Mouse (Mus musculus) CH12.LX (cell line): ENCODE measurements around the gene Wdr77. TPM values are rescaled to one million over a fixed set of nuclear protein-coding genes. Genes with fewer than 3 reads are reported as not detected.
"Not testable (repeated sequence)": the region's sequence is repeated elsewhere in the genome, so short reads cannot be mapped to it uniquely, and the experiment has no call there.

ENCODE experiments used
- DNase-seq: peaks from one replicate; pipeline ENCODE4 v3.0.0-alpha.2; 2013; ENCODE audit errors: extremely low read depth
- H3K27ac ChIP-seq: 2 replicates; pipeline ENCODE4 v1.5.1; 2012; ENCODE audit warnings: low read depth, mild to moderate bottlenecking, control low read depth, moderate library complexity; ENCODE audit not compliant: insufficient read depth
- H3K27me3 ChIP-seq: replicated peaks from 2 replicates; pipeline ENCODE3; 2012; ENCODE audit warnings: inconsistent platforms
- H3K36me3 ChIP-seq, 2 experiments: replicated peaks in 1 of 2; 2 replicates each; pipeline versions ENCODE3 to v1.6.1; 2012; ENCODE audit warnings: inconsistent platforms in 1 of 2, low read length in 1 of 2, mild to moderate bottlenecking in 1 of 2, mixed read lengths in 1 of 2, moderate library complexity in 1 of 2; ENCODE audit not compliant: control insufficient read depth in 1 of 2, insufficient read depth in 1 of 2
- H3K4me1 ChIP-seq, 2 experiments: 2 replicates each; pipeline ENCODE4 v1.6.1; 2012; ENCODE audit warnings: inconsistent platforms in 1 of 2, moderate library complexity in 1 of 2; ENCODE audit not compliant: insufficient read depth in 2 of 2, control insufficient read depth in 1 of 2
- H3K4me2 ChIP-seq: 2 replicates; pipeline ENCODE4 v1.6.1; 2012; ENCODE audit warnings: low read depth, mild to moderate bottlenecking, control low read depth; ENCODE audit not compliant: poor library complexity, insufficient read depth, severe bottlenecking
- H3K4me3 ChIP-seq, 3 experiments: fragments of 150-350 bp in 1 of 3; sonication (generic) in 1 of 3; replicated peaks in 1 of 3; 2 replicates each; pipeline versions ENCODE3 to v1.5.1; 2011 to 2012; ENCODE audit warnings: low read depth in 2 of 3, low read length in 2 of 3, mild to moderate bottlenecking in 2 of 3, moderate library complexity in 2 of 3, control low read depth in 1 of 3, improper control_type of control experiment in 1 of 3, inconsistent platforms in 1 of 3, mixed read lengths in 1 of 3; ENCODE audit not compliant: poor library complexity in 1 of 3
- H3K79me2 ChIP-seq: replicated peaks from 2 replicates; pipeline ENCODE4 v1.6.1; 2012; ENCODE audit warnings: mild to moderate bottlenecking, moderate library complexity; ENCODE audit not compliant: control insufficient read depth, poor library complexity, insufficient read depth, severe bottlenecking; ENCODE audit errors: extremely low read depth
- H3K9ac ChIP-seq: 2 replicates; pipeline ENCODE4 v1.6.1; 2012; ENCODE audit warnings: low read depth, mild to moderate bottlenecking, control low read depth, moderate library complexity; ENCODE audit not compliant: insufficient read depth
- H3K9me3 ChIP-seq: replicated peaks from 2 replicates; pipeline ENCODE3; 2012; ENCODE audit warnings: low read length, inconsistent platforms, mixed read lengths
- GABPA ChIP-seq: IDR thresholded peaks from 2 replicates; pipeline ENCODE4 v1.6.1; 2012; ENCODE audit warnings: low read depth, low read length, improper control_type of control experiment, inconsistent platforms; ENCODE audit not compliant: insufficient replicate concordance
- IRF4 ChIP-seq: IDR thresholded peaks from 2 replicates; pipeline ENCODE4 v1.6.1; 2014; ENCODE audit warnings: low read depth, mild to moderate bottlenecking, inconsistent platforms, low read length, improper control_type of control experiment
- MAX ChIP-seq: IDR thresholded peaks from 2 replicates; pipeline ENCODE4 v1.6.1; 2011; ENCODE audit warnings: low read length, improper control_type of control experiment
- MYC ChIP-seq: IDR thresholded peaks from 2 replicates; pipeline ENCODE4 v1.6.1; 2011; ENCODE audit warnings: low read depth, mild to moderate bottlenecking, improper control_type of control experiment, low read length
- TCF12 ChIP-seq: IDR thresholded peaks from 2 replicates; pipeline ENCODE4 v1.6.1; 2014; ENCODE audit warnings: low read depth, mild to moderate bottlenecking, inconsistent platforms, low read length, improper control_type of control experiment
- UBTF ChIP-seq: IDR thresholded peaks from 2 replicates; pipeline ENCODE4 v1.6.1; 2012; ENCODE audit warnings: low read depth, mild to moderate bottlenecking, inconsistent platforms, low read length, improper control_type of control experiment, moderate library complexity
- dilution Hi-C: fragments of 300-500 bp; cut with MboI; formaldehyde crosslinking; loops from 2 replicates; pipeline ENCODE4 v1.14.3; 2020; ENCODE audit warnings: low sequenced_read_pairs; ENCODE audit not compliant: extremely low pct_unique_long_range_greater_than_20kb, extremely low pct_ligation_motif_present
- in situ Hi-C: fragments of 300-500 bp; cut with MboI; formaldehyde crosslinking; loops from 3 replicates; pipeline ENCODE4 v1.14.3; 2019; ENCODE audit warnings: low sequenced_read_pairs, low pct_ligation_motif_present, low pct_unique_long_range_greater_than_20kb, mixed read lengths
- polyA plus RNA-seq: library from polyadenylated mRNA; unstranded; fragments of >175 nt; gene quantifications from 2 replicates; pipeline ENCODE4 v1.2.1, GENCODE M21; 2012; ENCODE audit warnings: low read depth; ENCODE audit not compliant: insufficient read length
- total RNA-seq, 2 experiments: library from RNA; depleted of rRNA; stranded (reverse); fragments of 300-350 nt in 1 of 2; fragments of >200 nt in 1 of 2; gene quantifications; 2 replicates each; pipeline ENCODE4 v1.2.3; 2012 to 2014

The Wdr77 gene
- total and polyA plus RNA-seq, 3 experiments = 87.4 to 235 (median 91.2) TPM

DNA sequence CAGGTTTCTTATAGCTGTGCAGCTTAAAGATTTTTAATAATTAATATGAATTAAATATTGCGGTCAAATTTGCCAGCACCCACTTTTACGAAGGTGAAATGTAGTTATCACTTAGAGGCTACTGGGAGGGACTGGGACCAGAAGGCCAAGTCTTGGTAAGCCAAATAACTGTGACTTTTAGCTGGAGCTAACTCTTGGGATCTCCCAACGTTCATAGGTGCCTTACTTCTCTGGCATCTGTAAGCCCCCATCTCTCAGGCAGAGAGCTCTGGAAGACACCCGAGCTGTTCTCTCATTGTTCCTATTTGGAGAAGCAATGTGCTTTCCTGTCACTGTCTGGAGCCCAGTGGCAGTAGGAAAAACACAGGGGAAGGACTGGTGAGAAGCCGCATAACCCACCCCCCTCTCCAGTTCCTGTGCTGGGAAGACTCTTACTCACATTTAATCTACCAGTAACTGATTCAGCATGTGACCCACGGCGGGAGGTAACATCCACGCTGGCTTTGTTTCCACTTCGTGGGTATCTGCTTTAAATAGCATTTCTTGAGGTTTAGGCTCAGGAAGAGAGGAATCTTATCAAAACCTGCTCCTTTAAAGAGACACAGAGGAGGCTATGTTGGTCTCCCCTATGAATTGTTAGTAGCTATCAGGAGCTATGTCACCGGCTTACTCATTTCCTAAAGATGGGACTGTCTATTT is 41.4 kb upstream of the Wdr77 start:
- no peak for TF ChIP-seq MAX
- no peak overlapping the region for H3K4me3 ChIP-seq
- no peak overlapping the region for H3K4me2 ChIP-seq
- in situ Hi-C loops (no loop called here), dilution Hi-C loops (loop anchor here (25.0 kb wide), 1 partner anchor 231 kb away; the partner anchor contains the start of gene Ddx20)
- no peaks in the 10 kb centered on the region for H3K9me3 ChIP-seq
- no peaks in the 10 kb centered on the region for H3K79me2 ChIP-seq
- H3K4me1 ChIP-seq = peaks cover 9 to 50% of the 10 kb centered on the region in 2 experiments
- no peak overlapping the region for H3K9ac ChIP-seq
- no peaks in the 10 kb centered on the region for H3K36me3 ChIP-seq
- DNase-seq = no peak
- H3K27me3 ChIP-seq = no peaks in the 10 kb centered on the region
- H3K27ac ChIP-seq = no peak overlapping the region

DNA sequence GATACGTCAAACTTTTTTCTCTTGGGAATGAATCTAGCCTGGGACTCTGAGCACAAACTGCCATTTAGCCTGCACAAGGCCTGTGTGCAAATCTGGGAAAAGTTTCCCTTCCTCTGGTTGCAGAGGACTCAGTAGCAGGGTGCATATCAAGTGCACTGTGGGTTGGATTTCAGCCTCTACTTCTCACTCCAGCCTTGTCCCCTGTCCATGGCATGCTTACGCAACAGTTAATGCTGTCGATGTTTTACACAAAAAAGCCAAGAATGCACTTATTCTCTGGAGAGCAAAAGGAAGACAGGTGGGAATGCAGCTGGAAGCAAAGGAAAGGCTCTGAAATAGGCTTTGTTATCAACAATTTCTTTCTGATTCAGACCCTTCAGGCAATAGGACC is 40.8 kb upstream of the Wdr77 start:
- H3K4me2 ChIP-seq = no peak overlapping the region
- H3K27me3 ChIP-seq = no peaks in the 10 kb centered on the region
- no peak for TF ChIP-seq IRF4
- no peak for TF ChIP-seq MYC
- TF ChIP-seq TCF12 = no peak
- TF ChIP-seq UBTF = no peak
- TF ChIP-seq GABPA = no peak
- dilution Hi-C loops (loop anchor here (25.0 kb wide), 1 partner anchor 231 kb away; the partner anchor contains the start of gene Ddx20), in situ Hi-C loops (no loop called here)
- no peaks in the 10 kb centered on the region for H3K36me3 ChIP-seq
- no peak overlapping the region for H3K4me3 ChIP-seq
- H3K9ac ChIP-seq = no peak overlapping the region
- no peaks in the 10 kb centered on the region for H3K79me2 ChIP-seq
- DNase-seq = no peak
- no peak overlapping the region for H3K27ac ChIP-seq
- H3K9me3 ChIP-seq = no peaks in the 10 kb centered on the region
- peaks cover 9 to 52% of the 10 kb centered on the region in 2 experiments for H3K4me1 ChIP-seq

DNA sequence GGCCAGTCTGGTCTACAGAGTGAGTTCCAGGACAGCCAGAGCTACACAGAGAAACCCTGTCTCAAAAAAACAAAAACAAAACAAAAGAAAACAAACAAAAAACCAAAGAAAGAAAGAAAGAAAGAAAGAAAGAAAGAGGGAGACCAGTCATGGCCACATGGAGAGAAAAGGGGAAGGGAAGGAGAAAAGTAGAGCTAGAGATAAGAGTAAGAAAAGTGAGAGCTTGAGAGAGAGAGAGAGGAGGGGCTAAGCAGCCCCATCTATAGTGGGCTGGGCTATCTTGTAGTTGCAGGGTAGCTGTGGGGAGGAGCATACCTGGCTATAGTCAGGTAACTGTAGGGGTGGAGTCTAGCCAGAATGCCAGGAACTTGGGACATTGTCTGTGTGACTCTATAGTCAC is 38.4 kb upstream of the Wdr77 start:
- in situ Hi-C loops, DNase-seq, H3K9me3 ChIP-seq, H3K27ac ChIP-seq, H3K4me3 ChIP-seq, H3K4me2 ChIP-seq, H3K27me3 ChIP-seq, H3K9ac ChIP-seq, H3K79me2 ChIP-seq: not testable (repeated sequence)
- H3K4me1 ChIP-seq = peaks cover 6 to 28% of the 10 kb centered on the region in 2 experiments
- peaks cover 0 to 13% of the 10 kb centered on the region in 2 experiments for H3K36me3 ChIP-seq
- dilution Hi-C loops = loop anchor here (25.0 kb wide), 1 partner anchor 233 kb away; the partner anchor contains the start of gene Ddx20
